Mouse (Mus musculus): ENCODE measurements around the gene Gm2001. TPM values are rescaled to one million over a fixed set of nuclear protein-coding genes. Genes with fewer than 3 reads are reported as not detected.
"Not testable (repeated sequence)": the region's sequence is repeated elsewhere in the genome, so short reads cannot be mapped to it uniquely, and the experiment has no call there.

Gm2001 gene
- not detected for total RNA-seq (2021)

- not testable (repeated sequence) for DNase-seq
Measured at GRCm38 (mm10) chr12:87842239-87842638, at the start of gene Gm2001. Gm2001 (minus strand) TSS chr12:87842339.

- not testable (repeated sequence) for DNase-seq
Measured at GRCm38 (mm10) chr12:87873772-87874171, 31.6 kb upstream of the Gm2001 start, which contains the start of gene Gm2016. Gm2016 (plus strand) TSS chr12:87874072.

GRCm38 (mm10) chr12:87864048-87864447, 21.9 kb upstream of the Gm2001 start:
- not testable (repeated sequence) for DNase-seq

- not testable (repeated sequence) for DNase-seq
Measured at GRCm38 (mm10) chr12:87863638-87864037, 21.5 kb upstream of the Gm2001 start.

- DNase-seq: not testable (repeated sequence)
Measured at GRCm38 (mm10) chr12:87861740-87862692, 19.9 kb upstream of the Gm2001 start.

- not testable (repeated sequence) for DNase-seq
Measured at GRCm38 (mm10) chr12:87856067-87856466, 13.9 kb upstream of the Gm2001 start.

GRCm38 (mm10) chr12:87850657-87851056, 8.5 kb upstream of the Gm2001 start:
- not testable (repeated sequence) for DNase-seq

- not testable (repeated sequence) for DNase-seq
Measured at GRCm38 (mm10) chr12:87816277-87816676, 25.9 kb downstream of the Gm2001 start, which contains the start of gene BB287469. BB287469 (plus strand) TSS chr12:87816577.

- not testable (repeated sequence) for DNase-seq
Measured at GRCm38 (mm10) chr12:87797971-87798370, 44.2 kb downstream of the Gm2001 start.

GRCm38 (mm10) chr12:87795212-87795611, 46.9 kb downstream of the Gm2001 start, which contains the start of gene Gm21936:
Gm21936 (plus strand) TSS chr12:87795512.
- DNase-seq: not testable (repeated sequence)

Other genes starting within 250 kb of the Gm2001 start
- not detected for gene Oog1, start 239.7 kb downstream of the Gm2001 start, total RNA-seq (2021)
- not detected for gene Gm4027, start 223.5 kb downstream of the Gm2001 start, total RNA-seq (2021)
- gene Gm16381, start 197.7 kb downstream of the Gm2001 start, total RNA-seq (2021): not detected
- gene Gm21319, start 66.6 kb downstream of the Gm2001 start, total RNA-seq (2021): not detected
- not detected for gene Gm21936, start 46.8 kb downstream of the Gm2001 start, total RNA-seq (2021)
- gene BB287469, start 25.8 kb downstream of the Gm2001 start, total RNA-seq (2021): not detected
- not detected for gene Gm2016, start 31.7 kb upstream of the Gm2001 start, total RNA-seq (2021)
- gene Gm2022, start 53.0 kb upstream of the Gm2001 start, total RNA-seq (2021): not detected
- gene Gm2035, start 77.5 kb upstream of the Gm2001 start, total RNA-seq (2021): not detected
- not detected for gene Gm2042, start 111.7 kb upstream of the Gm2001 start, total RNA-seq (2021)
- gene Gm2075, start 169.5 kb upstream of the Gm2001 start, total RNA-seq (2021): not detected
- not detected for gene Gm6803, start 176.4 kb upstream of the Gm2001 start, total RNA-seq (2021)
- not detected for gene Gm2056, start 184.7 kb upstream of the Gm2001 start, total RNA-seq (2021)
- gene Gm16368, start 241.4 kb upstream of the Gm2001 start, total RNA-seq (2021): not detected

All from layer of hippocampus, postnatal 36 days (tissue).